Mouse (Mus musculus) heart, embryonic 15.5 days (tissue): ENCODE measurements at regions not wholly inside any gene's neighbourhood (a gene's known extent, or its start where the extent isn't known, plus 50 kb on each side); places are given as distances from the start of the nearest gene placed in this dataset.

Source experiments
- ATAC-seq: fragments of 200-750 bp; cut with Nextera tagmentation; replicated peaks from 2 replicates; pipeline ENCODE4 v1.8.0; 2017; ENCODE audit warnings: low read depth, moderate TSS enrichment; ENCODE audit not compliant: insufficient number of reproducible peaks, insufficient read depth, low FRiP score
- H3K27ac ChIP-seq: fragments of 300-500 bp; sonication (generic); 2 replicates; pipeline ENCODE4 v1.5.1; 2015; ENCODE audit warnings: mild to moderate bottlenecking, inconsistent platforms
- H3K27me3 ChIP-seq: fragments of 300-500 bp; sonication (generic); 2 replicates; pipeline ENCODE4 v1.6.1; 2015; ENCODE audit warnings: inconsistent platforms
- H3K36me3 ChIP-seq: fragments of 300-500 bp; sonication (generic); 2 replicates; pipeline ENCODE4 v1.6.1; 2015; ENCODE audit warnings: mild to moderate bottlenecking, inconsistent platforms
- H3K4me1 ChIP-seq: fragments of 300-500 bp; sonication (generic); replicated peaks from 2 replicates; pipeline ENCODE4 v1.6.1; 2015; ENCODE audit warnings: inconsistent platforms
- H3K4me2 ChIP-seq: fragments of 300-500 bp; sonication (generic); 2 replicates; pipeline ENCODE4 v1.6.1; 2015; ENCODE audit warnings: inconsistent platforms, mild to moderate bottlenecking, moderate library complexity
- H3K4me3 ChIP-seq: fragments of 300-500 bp; sonication (generic); 2 replicates; pipeline ENCODE4 v1.5.1; 2015; ENCODE audit warnings: mild to moderate bottlenecking, inconsistent platforms
- H3K9ac ChIP-seq: fragments of 300-500 bp; sonication (generic); 2 replicates; pipeline ENCODE4 v1.6.1; 2015; ENCODE audit warnings: mild to moderate bottlenecking, inconsistent platforms
- H3K9me3 ChIP-seq: fragments of 300-500 bp; sonication (generic); replicated peaks from 2 replicates; pipeline ENCODE4 v1.6.1; 2016; ENCODE audit warnings: inconsistent platforms
- WGBS: fragments of 180-500 bp; shearing (Covaris S2); methylation state at CpG from one replicate; pipeline ENCODE4 v1.1.7; 2015; ENCODE audit warnings: mixed read lengths; 5-methylcytosine and 5-hydroxymethylcytosine counted together

DNA sequence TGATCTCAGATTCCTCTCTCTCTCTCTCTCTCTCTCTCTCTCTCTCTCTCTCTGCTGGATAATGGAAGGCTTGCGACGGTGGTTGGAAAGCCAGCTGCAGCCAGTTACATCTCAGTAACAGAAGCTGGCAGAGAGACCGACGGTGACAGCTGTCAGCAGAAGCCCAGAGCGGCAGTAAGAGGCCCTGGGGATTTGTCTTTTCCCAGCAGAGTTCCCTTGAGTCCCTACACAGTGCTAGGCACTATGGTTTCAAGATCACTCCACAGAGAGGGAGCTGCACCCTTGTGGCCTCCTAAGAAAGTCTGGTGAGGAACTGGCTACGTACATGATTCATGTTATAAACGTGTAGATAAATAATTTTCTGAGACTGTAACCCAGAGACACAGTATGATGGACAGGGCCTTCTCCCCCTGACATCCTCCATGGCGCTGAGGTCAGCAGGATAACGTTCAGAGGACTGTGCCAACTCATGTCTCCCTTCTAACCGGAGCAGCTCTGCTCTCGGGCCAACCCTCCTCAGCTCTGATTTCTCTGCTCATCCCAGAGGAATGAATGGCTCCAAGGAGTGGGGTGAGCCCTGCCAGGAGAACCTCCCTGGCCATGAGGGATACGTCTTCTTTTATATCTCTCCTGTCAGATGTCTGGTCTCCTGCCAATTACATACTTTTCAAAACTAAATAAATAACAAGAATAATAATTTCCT, 253.5 kb upstream of the Cadm1 start:
- H3K4me3 ChIP-seq, result no peak overlapping the region
- no peaks in the 10 kb centered on the region for H3K36me3 ChIP-seq
- H3K4me2 ChIP-seq, result no peak overlapping the region
- H3K4me1 ChIP-seq, result peaks cover 9% of the 10 kb centered on the region; the same call in 1 of the 2 replicates
- no peaks in the 10 kb centered on the region for H3K9me3 ChIP-seq
- 23% methylated on average over 12 of the region's 12 CpGs for WGBS
- peak; percentile 75 for ATAC-seq
- peaks cover 15% of the 10 kb centered on the region for H3K27me3 ChIP-seq
- H3K9ac ChIP-seq, result no peak overlapping the region
- H3K27ac ChIP-seq, result peak overlapping the region; percentile 16; the same call in 1 of the 2 replicates

GRCm38 (mm10) chr9:47279410-47279809, 250.6 kb upstream of the Cadm1 start:
- Histone ChIP-seq H3K4me1 (peaks cover 9% of the 10 kb centered on the region; the same call in 1 of the 2 replicates), H3K27ac (no peak overlapping the region; the same call in 1 of the 2 replicates)
- 59% methylated on average over 6 of the region's 6 CpGs for WGBS

GRCm38 (mm10) chr9:47280146-47280545, 249.8 kb upstream of the Cadm1 start:
- no peak overlapping the region for H3K4me3 ChIP-seq
- no peak for ATAC-seq
- H3K9me3 ChIP-seq, result no peaks in the 10 kb centered on the region
- no peak overlapping the region for H3K9ac ChIP-seq
- H3K27me3 ChIP-seq, result peaks cover 19% of the 10 kb centered on the region
- no peak overlapping the region for H3K4me2 ChIP-seq
- H3K4me1 ChIP-seq, result peaks cover 9% of the 10 kb centered on the region; the same call in 1 of the 2 replicates
- H3K27ac ChIP-seq, result no peak overlapping the region; the same call in 1 of the 2 replicates
- 50% methylated on average over 7 of the region's 7 CpGs for WGBS
- H3K36me3 ChIP-seq, result no peaks in the 10 kb centered on the region

More at GRCm38 (mm10) chr9:47279410-47279809, 250.6 kb upstream of the Cadm1 start:
- ATAC-seq, result no peak
- Histone ChIP-seq H3K9me3 (no peaks in the 10 kb centered on the region), H3K36me3 (no peaks in the 10 kb centered on the region), H3K4me3 (no peak overlapping the region), H3K9ac (no peak overlapping the region), H3K4me2 (no peak overlapping the region), H3K27me3 (peaks cover 19% of the 10 kb centered on the region)

DNA sequence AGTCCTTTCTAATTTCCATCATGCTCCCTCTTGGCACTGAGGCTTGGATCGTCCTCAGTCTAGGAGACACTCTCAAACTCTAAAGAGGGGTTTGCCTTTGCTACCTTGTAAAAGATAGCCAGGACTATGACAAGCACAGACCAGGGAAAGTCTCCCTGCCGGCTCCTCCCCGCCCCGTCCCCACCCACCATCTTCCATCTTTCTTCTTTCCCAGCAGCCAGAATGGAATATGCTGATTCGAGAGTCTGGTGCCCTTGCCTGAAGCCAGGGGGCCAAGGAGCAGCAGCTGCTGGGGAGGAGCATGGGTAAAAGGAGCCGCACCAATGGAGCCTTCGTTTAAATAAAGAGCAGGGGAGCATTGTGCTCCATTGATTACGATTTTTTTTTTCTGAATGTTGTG, 249.4 kb upstream of the Cadm1 start:
- 59% methylated on average over 8 of the region's 8 CpGs for WGBS

GRCm38 (mm10) chr9:47283746-47284455, 246.1 kb upstream of the Cadm1 start:
- H3K4me1 ChIP-seq, result 0 out of 2 replicates have a peak, but pooled peaks cover 4% of the 10 kb centered on the region
- WGBS, result 57% methylated on average over 4 of the region's 4 CpGs
- H3K4me2 ChIP-seq, result no peak overlapping the region
- H3K27ac ChIP-seq, result no peak overlapping the region
- H3K9ac ChIP-seq, result no peak overlapping the region
- ATAC-seq, result no peak
- H3K27me3 ChIP-seq, result peaks cover 12% of the 10 kb centered on the region; the same call in 1 of the 2 replicates
- H3K9me3 ChIP-seq, result no peaks in the 10 kb centered on the region
- H3K4me3 ChIP-seq, result no peak overlapping the region
- no peaks in the 10 kb centered on the region for H3K36me3 ChIP-seq

More for the DNA sequence above, 249.4 kb upstream of the Cadm1 start:
- Histone ChIP-seq H3K27ac (no peak overlapping the region), H3K27me3 (peaks cover 14% of the 10 kb centered on the region), H3K9ac (no peak overlapping the region), H3K4me3 (no peak overlapping the region), H3K4me2 (no peak overlapping the region), H3K9me3 (no peaks in the 10 kb centered on the region), H3K36me3 (no peaks in the 10 kb centered on the region), H3K4me1 (peaks cover 9% of the 10 kb centered on the region; the same call in 1 of the 2 replicates)
- ATAC-seq, result no peak

- Histone ChIP-seq H3K9me3 (no peaks in the 10 kb centered on the region), H3K4me1 (no peaks in the 10 kb centered on the region), H3K27me3 (peaks cover 4% of the 10 kb centered on the region; the same call in 1 of the 2 replicates), H3K27ac (no peak overlapping the region), H3K9ac (no peak overlapping the region), H3K36me3 (no peaks in the 10 kb centered on the region), H3K4me2 (no peak overlapping the region), H3K4me3 (no peak overlapping the region)
- no peak for ATAC-seq
- 70% methylated on average over 9 of the region's 9 CpGs for whole genome bisulfite sequencing
Observed at GRCm38 (mm10) chr9:47286930-47287722, 242.8 kb upstream of the Cadm1 start.

DNA sequence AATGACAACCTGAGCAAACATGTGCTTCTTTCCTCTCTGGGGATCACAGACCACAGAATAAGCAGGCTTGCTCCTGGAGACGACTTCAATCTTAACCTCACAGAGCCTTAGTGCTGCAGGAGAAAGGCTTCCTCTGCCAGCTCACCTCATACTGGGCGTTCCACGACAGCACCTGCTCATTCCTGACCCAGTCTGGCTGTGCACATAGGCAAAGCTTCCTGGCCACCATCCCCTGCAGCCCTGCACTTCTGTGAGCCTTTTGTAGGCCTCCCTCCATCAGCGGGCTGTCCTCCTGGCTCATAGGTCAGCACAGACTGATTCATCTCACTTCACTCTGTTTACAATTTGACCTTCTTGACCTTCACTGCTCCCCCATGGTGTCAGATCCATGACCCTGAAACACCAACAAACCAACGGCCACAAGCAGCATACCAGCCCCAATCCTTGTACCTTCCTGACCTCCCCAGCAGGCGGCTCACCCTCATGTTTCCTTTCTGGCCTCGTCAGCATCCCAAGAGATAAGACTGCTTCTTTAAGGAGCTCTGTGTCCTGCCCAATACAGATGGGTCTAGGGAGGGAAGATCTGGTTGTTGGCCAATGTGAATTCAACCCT, 241.3 kb upstream of the Cadm1 start:
- ATAC-seq, result no peak
- Histone ChIP-seq H3K9me3 (no peaks in the 10 kb centered on the region), H3K27me3 (no peaks in the 10 kb centered on the region), H3K9ac (no peak overlapping the region), H3K36me3 (no peaks in the 10 kb centered on the region), H3K4me2 (no peak overlapping the region), H3K4me1 (no peaks in the 10 kb centered on the region), H3K27ac (no peak overlapping the region), H3K4me3 (no peak overlapping the region)
- WGBS, result 59% methylated on average over 7 of the region's 7 CpGs

- Histone ChIP-seq H3K4me1 (no peaks in the 10 kb centered on the region), H3K4me2 (no peak overlapping the region), H3K4me3 (no peak overlapping the region), H3K36me3 (no peaks in the 10 kb centered on the region), H3K27ac (no peak overlapping the region), H3K27me3 (peaks cover 33% of the 10 kb centered on the region), H3K9me3 (no peaks in the 10 kb centered on the region), H3K9ac (no peak overlapping the region)
- 41% methylated on average over 1 of the region's 1 CpGs for WGBS
- no peak for ATAC-seq
Observed at GRCm38 (mm10) chr9:47300633-47301032, 229.3 kb upstream of the Cadm1 start.

- peak overlapping the region; percentile 51; the same call in 1 of the 2 replicates for H3K27ac ChIP-seq
- H3K4me3 ChIP-seq, result no peak overlapping the region
- WGBS, result 94% methylated on average over 7 of the region's 7 CpGs
- H3K9me3 ChIP-seq, result no peaks in the 10 kb centered on the region
- no peak overlapping the region for H3K9ac ChIP-seq
- H3K36me3 ChIP-seq, result no peaks in the 10 kb centered on the region
- H3K27me3 ChIP-seq, result 0 out of 2 replicates have a peak, but pooled peaks cover 6% of the 10 kb centered on the region
- no peak overlapping the region for H3K4me2 ChIP-seq
- H3K4me1 ChIP-seq, result peaks cover 15% of the 10 kb centered on the region
- ATAC-seq, result no peak; the same call in 1 of the 2 replicates
Observed at GRCm38 (mm10) chr9:47307125-47307751, 222.7 kb upstream of the Cadm1 start.

DNA sequence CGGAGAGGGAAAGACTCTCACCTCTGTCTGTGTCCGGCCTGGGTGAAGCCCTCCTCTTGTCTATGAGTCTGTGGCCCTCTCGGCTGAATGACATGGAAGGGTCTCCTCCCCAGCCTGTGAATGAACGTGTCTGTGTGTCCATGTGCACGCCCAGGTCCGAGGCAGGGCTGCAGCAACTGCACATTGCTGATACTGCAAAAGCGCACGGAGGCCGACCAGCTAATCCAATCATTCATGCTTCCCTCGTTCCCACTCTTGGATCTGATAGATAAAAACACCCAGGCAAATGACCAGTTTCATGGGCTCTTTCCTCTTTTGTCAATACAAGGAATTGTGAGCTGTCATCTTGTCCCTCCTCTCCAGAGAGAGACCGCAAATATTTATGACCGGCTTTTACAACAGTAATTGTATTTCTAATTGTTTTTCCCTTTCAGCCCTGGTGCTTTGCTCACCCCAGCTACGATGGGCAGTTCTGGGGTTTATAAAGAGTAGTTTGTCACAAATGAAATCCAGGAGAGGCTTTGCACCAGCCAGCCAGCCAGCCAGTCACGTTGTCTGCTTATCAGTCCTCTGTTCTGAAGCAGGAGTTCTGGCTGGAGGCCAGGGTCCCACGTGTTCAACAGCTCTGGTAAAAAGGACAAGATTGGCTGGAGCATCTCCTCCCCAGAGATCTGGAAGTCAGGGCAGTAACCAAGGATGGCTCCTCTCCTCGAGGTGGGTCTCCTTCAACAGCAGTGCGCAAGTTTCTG, 222.0 kb upstream of the Cadm1 start:
- Histone ChIP-seq H3K4me3 (no peak overlapping the region), H3K4me1 (peaks cover 15% of the 10 kb centered on the region), H3K27me3 (0 out of 2 replicates have a peak, but pooled peaks cover 6% of the 10 kb centered on the region), H3K36me3 (no peaks in the 10 kb centered on the region), H3K9me3 (no peaks in the 10 kb centered on the region), H3K4me2 (0 out of 2 replicates have a peak overlapping the region, but pooled peaks have one; percentile 7), H3K27ac (peak overlapping the region; percentile 51), H3K9ac (no peak overlapping the region)
- 41% methylated on average over 17 of the region's 17 CpGs for WGBS
- ATAC-seq, result peak; percentile 62; the same call in 1 of the 2 replicates
